Mouse (Mus musculus): Measurements from ENCODE around the gene Rhox4a. TPM values are rescaled to one million over a fixed set of nuclear protein-coding genes. Genes with fewer than 3 reads are reported as not detected.
"Not testable (repeated sequence)": the region's sequence is repeated elsewhere in the genome, so short reads cannot be mapped to it uniquely, and the experiment has no call there.

Rhox4a gene
- not detected for total RNA-seq (2021)
- long read RNA-seq, experiment 1: 0 reads
- long read RNA-seq, experiment 2: 0 reads

GRCm38 (mm10) chrX:37265038-37265437, at the start of gene Rhox4a:
Gene Rhox4a, plus strand, starts transcription at chrX:37265338.
- DNase-seq: not testable (repeated sequence)

GRCm38 (mm10) chrX:37222158-37222557, 43.0 kb upstream of the Rhox4a start, which contains the start of gene Rhox1:
Gene Rhox1, minus strand, starts transcription at chrX:37222258.
- not testable (repeated sequence) for DNase-seq

GRCm38 (mm10) chrX:37244676-37245075, 20.5 kb upstream of the Rhox4a start, which contains the start of gene Rhox2a:
Gene Rhox2a, plus strand, starts transcription at chrX:37244976.
- not testable (repeated sequence) for DNase-seq

GRCm38 (mm10) chrX:37249619-37250018, 15.5 kb upstream of the Rhox4a start, which contains the start of gene Rhox3a:
Gene Rhox3a, plus strand, starts transcription at chrX:37249919.
- DNase-seq: not testable (repeated sequence)

Other genes starting within 250 kb of the Rhox4a start
- under 1 TPM; 0.27 to 0.30 TPM for gene Sowahd, start 216.5 kb upstream of the Rhox4a start, total RNA-seq (2021)
- gene Rpl39, start 179.9 kb upstream of the Rhox4a start, total RNA-seq (2021): 100 to 1,000 TPM; 694 to 724 TPM
- gene Upf3b, start 155.0 kb upstream of the Rhox4a start, total RNA-seq (2021): 10 to 100 TPM; 11.9 to 18.6 TPM
- gene Nkap, start 138.5 kb upstream of the Rhox4a start, total RNA-seq (2021): 10 to 100 TPM; 12.6 to 16.1 TPM
- gene Akap14, start 96.5 kb upstream of the Rhox4a start, total RNA-seq (2021): not detected
- 100 to 1,000 TPM; 559 to 592 TPM for gene Ndufa1, start 74.2 kb upstream of the Rhox4a start, total RNA-seq (2021)
- gene Rnf113a1, start 74.1 kb upstream of the Rhox4a start, total RNA-seq (2021): 1 to 10 TPM; 4.3 to 4.6 TPM
- not detected for gene Gm9, start 54.3 kb upstream of the Rhox4a start, total RNA-seq (2021)
- not detected for gene Rhox1, start 43.1 kb upstream of the Rhox4a start, total RNA-seq (2021)
- not detected for gene Rhox2a, start 20.4 kb upstream of the Rhox4a start, total RNA-seq (2021)
- gene Rhox3a, start 15.4 kb upstream of the Rhox4a start, total RNA-seq (2021): not detected
- gene Rhox3a2, start 114.7 kb downstream of the Rhox4a start, total RNA-seq (2021): not detected
- gene Rhox4a2, start 125.5 kb downstream of the Rhox4a start, total RNA-seq (2021): not detected
- not detected for gene Rhox2b, start 146.7 kb downstream of the Rhox4a start, total RNA-seq (2021)
- not detected for gene Rhox4b, start 167.2 kb downstream of the Rhox4a start, total RNA-seq (2021)
- not detected for gene Rhox2c, start 188.3 kb downstream of the Rhox4a start, total RNA-seq (2021)
- not detected for gene Rhox3c, start 193.2 kb downstream of the Rhox4a start, total RNA-seq (2021)
- not detected for gene Rhox4c, start 215.0 kb downstream of the Rhox4a start, total RNA-seq (2021)
- not detected for gene Rhox2d, start 228.1 kb downstream of the Rhox4a start, total RNA-seq (2021)
- gene Rhox4d, start 249.0 kb downstream of the Rhox4a start, total RNA-seq (2021): not detected

Measured in adrenal gland, postnatal 10 days (tissue).